ENCODE assay signal across 15 mouse cellular contexts in the genomic region with DNA sequence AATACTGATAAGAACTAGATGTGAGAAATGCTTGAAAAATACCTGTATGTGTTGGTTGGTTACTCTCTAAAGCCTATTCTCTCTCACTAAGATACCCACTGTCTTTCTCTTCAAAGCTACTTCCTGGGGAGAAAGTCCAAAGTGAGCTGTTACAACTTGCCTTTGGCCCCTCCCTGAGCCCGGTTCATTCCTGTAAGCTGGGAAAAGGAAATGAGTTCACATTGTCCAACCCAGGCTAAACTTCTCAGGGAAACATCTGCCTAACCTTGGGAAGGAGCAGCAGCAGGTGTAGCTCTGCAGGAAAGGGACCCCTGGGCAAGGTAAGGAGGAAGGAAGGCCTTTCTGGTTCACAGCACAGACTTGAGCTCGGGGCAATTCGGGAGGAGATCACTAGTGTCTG. TPM values are rescaled to one million over a fixed set of nuclear protein-coding genes. Genes with fewer than 3 reads are reported as not detected.
DNase-seq lines count a peak whose midpoint lies in the region; ATAC-seq lines count a peak whose summit lies in the region.
"Had no signal": no experiment of that assay in that cellular context is flagged by ENCODE, and none has a peak within 500 bp of the region (broad histone marks: within the 10 kb centered on the region; RNA-seq: fewer than 3 reads in every experiment).

No protein-coding gene starts in this region.

- ATAC-seq in megakaryocyte, adult 5-6 weeks (ENCODE audit: poor library complexity, severe bottlenecking): 0 out of 2 replicates have a peak, but pooled peaks have one; percentile 30
- ATAC-seq in erythroblast, adult 5-6 weeks (replicated peaks; ENCODE audit: low FRiP score, poor library complexity, severe bottlenecking): no peak
- ATAC-seq: forebrain, embryonic 14.5 days; midbrain, embryonic 13.5 days had no signal

- DNase-seq in ES-CJ7 (ENCODE audit: low read depth, low spot score): peak; percentile 59
- peak; percentile 77 for DNase-seq in R1 (ENCODE audit: low read depth, low spot score)
- DNase-seq in kidney, adult 9 months: peak; percentile 71
- no peak for DNase-seq in cerebellum, postnatal 14 days
- no peak for DNase-seq in lung, adult 18-20 months
- no peak for DNase-seq in cerebellum, postnatal 10 days
- DNase-seq: adrenal gland, postnatal 25 days; cerebellum, adult 9-11 months; gastrocnemius, postnatal 36 days; heart, postnatal 10 days; thymus, postnatal 36 days had no signal

RNA-seq across cellular contexts. Expression of a gene that starts 42.4 kb away (rescaled TPM):
- 39.8 and 40.9 TPM in 2 replicates for total RNA-seq in megakaryocyte, adult 5-6 weeks (2015)
- 40.4 and 40.7 TPM in 2 replicates for total RNA-seq in megakaryocyte, adult 5-6 weeks (2017)
- 13.6 and 14.0 TPM in 2 replicates for total RNA-seq in erythroblast, adult 5-6 weeks (2015; ENCODE audit: low replicate concordance)
- 9.3 and 14.5 TPM in 2 replicates for total RNA-seq in erythroblast, adult 5-6 weeks (2017; ENCODE audit: low replicate concordance)

Comparison
In these comparisons a context has a peak if more than half of its experiments do, and no peak if none do; other contexts are left out.
1. DNase-seq: peak in ES-CJ7 (single experiment), R1 (single experiment) and kidney, adult 9 months (single experiment); none in cerebellum, postnatal 14 days (0 of 2), lung, adult 18-20 months (0 of 2) and cerebellum, postnatal 10 days (0 of 2).